Mouse (Mus musculus): Measurements from ENCODE around the gene Mgl2. TPM values are rescaled to one million over a fixed set of nuclear protein-coding genes. Genes with fewer than 3 reads are reported as not detected.

Gene Mgl2
- total and polyA plus RNA-seq, 2 experiments from 2014 or later = 1.1 TPM; not detected in 1

DNA sequence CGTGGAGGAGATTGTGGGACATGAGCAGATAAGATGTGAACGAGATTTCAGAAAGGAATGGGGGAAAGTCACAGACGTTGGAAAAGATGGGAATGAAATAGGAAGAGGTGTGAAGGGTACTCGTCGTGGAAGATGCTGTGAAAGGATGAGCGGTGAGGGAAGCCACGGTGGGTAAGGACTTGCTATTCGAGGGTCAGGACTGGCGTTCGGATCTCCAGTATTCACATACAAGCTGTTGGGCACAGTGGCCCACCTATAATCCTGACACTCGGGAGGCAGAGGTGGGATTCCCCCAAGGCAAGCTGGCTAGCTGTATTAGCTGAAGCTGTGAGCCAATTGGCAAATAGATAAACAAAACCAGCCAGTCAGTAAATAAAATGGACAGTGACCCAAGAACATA is 48.6 kb downstream of the Mgl2 start:
- Histone ChIP-seq H3K4me2 (ENCODE audit: low read depth, low read length) (no peak overlapping the region), H3K36me3 (ENCODE audit: insufficient read depth, low read length) (no peaks in the 10 kb centered on the region), H3K27ac (no peak overlapping the region), H3K9me3 (ENCODE audit: low read length) (no peaks in the 10 kb centered on the region), H3K4me3 (ENCODE audit: low read length) (no peak overlapping the region), H3K27me3 (ENCODE audit: insufficient read depth, low read length) (no peaks in the 10 kb centered on the region), H3K9ac (replicated peaks; ENCODE audit: low read length) (no peak overlapping the region), H3K4me1 (ENCODE audit: insufficient read depth, low read length) (no peaks in the 10 kb centered on the region)
- 81% methylated on average over 11 of the region's 11 CpGs for WGBS
- DNase-seq (ENCODE audit: low spot score) (no peak), ATAC-seq (no peak)
- no peak for TF ChIP-seq CTCF (IDR thresholded peaks at IDR 0.05; ENCODE audit: low read depth)

DNA sequence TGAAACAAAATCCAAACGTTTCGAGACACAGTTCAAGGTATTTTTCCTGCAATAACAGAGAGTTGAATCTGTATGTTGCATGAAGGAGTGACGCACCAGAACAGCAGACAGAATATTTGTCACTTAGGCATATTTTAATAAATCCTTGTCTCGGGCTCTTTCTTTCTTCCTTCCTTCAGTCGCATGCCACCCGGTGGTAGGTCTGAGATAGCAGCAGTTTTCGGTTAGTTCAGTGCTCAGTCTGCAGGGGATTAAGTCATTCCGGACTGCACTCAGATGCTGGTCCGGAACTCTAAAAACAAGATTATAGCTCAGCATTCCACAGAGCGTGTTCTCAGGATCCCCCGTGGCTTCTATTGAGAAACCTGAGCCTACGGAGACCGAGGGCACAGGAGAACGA is 49.3 kb downstream of the Mgl2 start:
- Histone ChIP-seq H3K4me2 (ENCODE audit: low read depth, low read length) (no peak overlapping the region), H3K9me3 (ENCODE audit: low read length) (no peaks in the 10 kb centered on the region), H3K4me1 (ENCODE audit: insufficient read depth, low read length) (no peaks in the 10 kb centered on the region), H3K4me3 (ENCODE audit: low read length) (no peak overlapping the region), H3K27me3 (ENCODE audit: insufficient read depth, low read length) (no peaks in the 10 kb centered on the region), H3K9ac (replicated peaks; ENCODE audit: low read length) (no peak overlapping the region), H3K27ac (no peak overlapping the region), H3K36me3 (ENCODE audit: insufficient read depth, low read length) (no peaks in the 10 kb centered on the region)
- no peak for ATAC-seq
- peak; percentile 70 for TF ChIP-seq CTCF (IDR thresholded peaks at IDR 0.05; ENCODE audit: low read depth)
- WGBS = 31% methylated on average over 14 of the region's 14 CpGs
- peak; percentile 68 for DNase-seq (ENCODE audit: low spot score)

DNA sequence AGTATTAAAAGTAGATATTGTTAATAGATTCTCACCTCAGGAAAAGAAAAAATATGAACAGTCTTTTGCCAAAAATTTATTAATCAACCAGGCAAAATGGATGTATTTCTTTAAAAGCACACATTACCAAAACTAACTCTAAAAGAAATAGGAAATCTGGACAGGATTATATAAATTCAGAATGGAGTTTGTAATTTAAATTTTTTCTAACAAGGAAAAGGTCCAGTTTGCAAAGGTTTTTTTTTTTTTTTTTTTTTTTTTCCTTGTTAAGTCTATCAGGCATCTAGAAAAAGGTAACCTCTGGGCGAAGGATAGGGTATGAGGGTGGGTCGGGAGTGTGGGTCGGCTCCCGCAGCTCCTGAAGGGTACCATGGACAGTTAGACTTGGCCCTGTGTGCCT is 50.4 kb downstream of the Mgl2 start:
- no peak for ATAC-seq
- H3K27ac ChIP-seq = no peak overlapping the region
- H3K4me2 ChIP-seq (ENCODE audit: low read depth, low read length) = no peak overlapping the region
- H3K4me1 ChIP-seq (ENCODE audit: insufficient read depth, low read length) = no peaks in the 10 kb centered on the region
- TF ChIP-seq CTCF (IDR thresholded peaks at IDR 0.05; ENCODE audit: low read depth) = no peak
- no peak overlapping the region for H3K4me3 ChIP-seq (ENCODE audit: low read length)
- H3K9me3 ChIP-seq (ENCODE audit: low read length) = no peaks in the 10 kb centered on the region
- DNase-seq (ENCODE audit: low spot score) = no peak
- H3K27me3 ChIP-seq (ENCODE audit: insufficient read depth, low read length) = no peaks in the 10 kb centered on the region
- H3K36me3 ChIP-seq (ENCODE audit: insufficient read depth, low read length) = no peaks in the 10 kb centered on the region
- WGBS = 91% methylated on average over 4 of the region's 4 CpGs
- H3K9ac ChIP-seq (replicated peaks; ENCODE audit: low read length) = no peak overlapping the region

DNA sequence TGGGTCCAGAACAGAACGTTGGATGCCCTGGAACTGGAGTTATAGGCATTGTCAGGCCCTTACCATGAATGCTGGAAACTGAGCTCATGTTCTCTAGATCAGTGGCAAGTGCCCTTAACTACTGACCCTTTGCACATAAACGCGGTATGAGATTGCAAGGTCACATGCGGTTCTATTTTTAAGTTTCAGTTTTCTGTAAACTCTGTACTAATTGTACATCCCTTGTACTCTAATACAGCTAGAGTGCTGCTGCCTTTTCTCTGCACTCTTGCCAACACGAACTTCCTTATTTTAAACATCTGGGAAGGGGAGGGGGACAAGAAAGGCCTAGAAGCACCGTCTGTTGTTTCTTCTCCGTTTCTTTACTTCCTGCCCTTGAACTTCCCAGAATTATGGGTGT is 55.0 kb downstream of the Mgl2 start:
- no peaks in the 10 kb centered on the region for H3K9me3 ChIP-seq (ENCODE audit: low read length)
- no peak overlapping the region for H3K27ac ChIP-seq
- H3K4me1 ChIP-seq (ENCODE audit: insufficient read depth, low read length) = no peaks in the 10 kb centered on the region
- WGBS = 83% methylated on average over 7 of the region's 7 CpGs
- no peaks in the 10 kb centered on the region for H3K36me3 ChIP-seq (ENCODE audit: insufficient read depth, low read length)
- no peak overlapping the region for H3K4me2 ChIP-seq (ENCODE audit: low read depth, low read length)
- no peak overlapping the region for H3K4me3 ChIP-seq (ENCODE audit: low read length)
- DNase-seq (ENCODE audit: low spot score) (no peak), ATAC-seq (no peak)
- TF ChIP-seq CTCF (IDR thresholded peaks at IDR 0.05; ENCODE audit: low read depth) = no peak
- no peaks in the 10 kb centered on the region for H3K27me3 ChIP-seq (ENCODE audit: insufficient read depth, low read length)
- H3K9ac ChIP-seq (replicated peaks; ENCODE audit: low read length) = no peak overlapping the region

Other genes starting within 250 kb of the Mgl2 start
- gene Kctd11, start 248.9 kb upstream of the Mgl2 start, total RNA-seq (2014; rRNA removed) = 1.7 and 2.0 TPM in 2 replicates
- gene Kctd11, start 248.9 kb upstream of the Mgl2 start, polyA plus RNA-seq (2015; fragmentation: Nextera tagmentation; extraction: Ambion mirVana) = 1.3 and 1.7 TPM in 2 replicates
- gene Acap1, start 234.8 kb upstream of the Mgl2 start, total RNA-seq (2014; rRNA removed) = 1.5 TPM in 1 of 2 replicates, not detected in the other
- 0.20 and 0.21 TPM in 2 replicates for gene Acap1, start 234.8 kb upstream of the Mgl2 start, polyA plus RNA-seq (2015; fragmentation: Nextera tagmentation; extraction: Ambion mirVana)
- 2.9 and 9.7 TPM in 2 replicates for gene 2810408A11Rik, start 229.3 kb upstream of the Mgl2 start, total RNA-seq (2014; rRNA removed)
- 6.5 and 8.1 TPM in 2 replicates for gene 2810408A11Rik, start 229.3 kb upstream of the Mgl2 start, polyA plus RNA-seq (2015; fragmentation: Nextera tagmentation; extraction: Ambion mirVana)
- 95.1 and 118 TPM in 2 replicates for gene Neurl4, start 229.3 kb upstream of the Mgl2 start, total RNA-seq (2014; rRNA removed)
- gene Neurl4, start 229.3 kb upstream of the Mgl2 start, polyA plus RNA-seq (2015; fragmentation: Nextera tagmentation; extraction: Ambion mirVana) = 11.9 and 13.1 TPM in 2 replicates
- gene Gps2, start 216.4 kb upstream of the Mgl2 start, total RNA-seq (2014; rRNA removed) = 48.1 and 67.6 TPM in 2 replicates
- gene Gps2, start 216.4 kb upstream of the Mgl2 start, polyA plus RNA-seq (2015; fragmentation: Nextera tagmentation; extraction: Ambion mirVana) = 60.8 and 65.9 TPM in 2 replicates
- 491 and 500 TPM in 2 replicates for gene Eif5a, start 208.4 kb upstream of the Mgl2 start, total RNA-seq (2014; rRNA removed)
- gene Eif5a, start 208.4 kb upstream of the Mgl2 start, polyA plus RNA-seq (2015; fragmentation: Nextera tagmentation; extraction: Ambion mirVana) = 1,157 and 1,160 TPM in 2 replicates
- gene Ybx2, start 194.5 kb upstream of the Mgl2 start, total RNA-seq (2014; rRNA removed) = 23.9 and 31.1 TPM in 2 replicates
- gene Ybx2, start 194.5 kb upstream of the Mgl2 start, polyA plus RNA-seq (2015; fragmentation: Nextera tagmentation; extraction: Ambion mirVana) = 3.3 and 5.9 TPM in 2 replicates
- gene Slc2a4, start 182.1 kb upstream of the Mgl2 start, total RNA-seq (2014; rRNA removed) = 9.5 and 12.8 TPM in 2 replicates
- gene Slc2a4, start 182.1 kb upstream of the Mgl2 start, polyA plus RNA-seq (2015; fragmentation: Nextera tagmentation; extraction: Ambion mirVana) = 6.1 and 6.5 TPM in 2 replicates
- gene Cldn7, start 165.6 kb upstream of the Mgl2 start, total RNA-seq (2014; rRNA removed) = not detected in 2 replicates
- 0.18 and 0.19 TPM in 2 replicates for gene Cldn7, start 165.6 kb upstream of the Mgl2 start, polyA plus RNA-seq (2015; fragmentation: Nextera tagmentation; extraction: Ambion mirVana)
- gene Ctdnep1, start 149.2 kb upstream of the Mgl2 start, total RNA-seq (2014; rRNA removed) = 37.7 and 40.9 TPM in 2 replicates
- 24.7 and 25.0 TPM in 2 replicates for gene Ctdnep1, start 149.2 kb upstream of the Mgl2 start, polyA plus RNA-seq (2015; fragmentation: Nextera tagmentation; extraction: Ambion mirVana)
- 137 and 147 TPM in 2 replicates for gene Elp5, start 147.8 kb upstream of the Mgl2 start, total RNA-seq (2014; rRNA removed)
- gene Elp5, start 147.8 kb upstream of the Mgl2 start, polyA plus RNA-seq (2015; fragmentation: Nextera tagmentation; extraction: Ambion mirVana) = 168 and 170 TPM in 2 replicates
- 175 and 209 TPM in 2 replicates for gene Gabarap, start 139.2 kb upstream of the Mgl2 start, total RNA-seq (2014; rRNA removed)
- 548 and 563 TPM in 2 replicates for gene Gabarap, start 139.2 kb upstream of the Mgl2 start, polyA plus RNA-seq (2015; fragmentation: Nextera tagmentation; extraction: Ambion mirVana)
- gene Phf23, start 134.6 kb upstream of the Mgl2 start, total RNA-seq (2014; rRNA removed) = 34.3 and 47.9 TPM in 2 replicates
- 44.0 and 46.0 TPM in 2 replicates for gene Phf23, start 134.6 kb upstream of the Mgl2 start, polyA plus RNA-seq (2015; fragmentation: Nextera tagmentation; extraction: Ambion mirVana)
- 20.9 and 37.3 TPM in 2 replicates for gene Dvl2, start 129.7 kb upstream of the Mgl2 start, total RNA-seq (2014; rRNA removed)
- gene Dvl2, start 129.7 kb upstream of the Mgl2 start, polyA plus RNA-seq (2015; fragmentation: Nextera tagmentation; extraction: Ambion mirVana) = 18.1 and 19.3 TPM in 2 replicates
- 44.4 and 47.2 TPM in 2 replicates for gene Acadvl, start 114.9 kb upstream of the Mgl2 start, total RNA-seq (2014; rRNA removed)
- 65.2 and 75.2 TPM in 2 replicates for gene Acadvl, start 114.9 kb upstream of the Mgl2 start, polyA plus RNA-seq (2015; fragmentation: Nextera tagmentation; extraction: Ambion mirVana)
- gene Dlg4, start 113.4 kb upstream of the Mgl2 start, total RNA-seq (2014; rRNA removed) = 209 and 225 TPM in 2 replicates
- gene Dlg4, start 113.4 kb upstream of the Mgl2 start, polyA plus RNA-seq (2015; fragmentation: Nextera tagmentation; extraction: Ambion mirVana) = 18.8 and 22.4 TPM in 2 replicates
- 2.3 and 2.8 TPM in 2 replicates for gene Asgr1, start 76.2 kb upstream of the Mgl2 start, total RNA-seq (2014; rRNA removed)
- gene Asgr1, start 76.2 kb upstream of the Mgl2 start, polyA plus RNA-seq (2015; fragmentation: Nextera tagmentation; extraction: Ambion mirVana) = 3.7 TPM in 2 replicates
- gene Asgr2, start 37.7 kb upstream of the Mgl2 start, total RNA-seq (2014; rRNA removed) = not detected in 2 replicates
- gene Asgr2, start 37.7 kb upstream of the Mgl2 start, polyA plus RNA-seq (2015; fragmentation: Nextera tagmentation; extraction: Ambion mirVana) = not detected in 2 replicates
- gene Clec10a, start 25.9 kb downstream of the Mgl2 start, total RNA-seq (2014; rRNA removed) = 1.7 TPM in 1 of 2 replicates, not detected in the other
- 1.3 and 1.6 TPM in 2 replicates for gene Clec10a, start 25.9 kb downstream of the Mgl2 start, polyA plus RNA-seq (2015; fragmentation: Nextera tagmentation; extraction: Ambion mirVana)
- 13.4 and 23.7 TPM in 2 replicates for gene Slc16a11, start 82.4 kb downstream of the Mgl2 start, total RNA-seq (2014; rRNA removed)
- 12.9 and 14.3 TPM in 2 replicates for gene Slc16a11, start 82.4 kb downstream of the Mgl2 start, polyA plus RNA-seq (2015; fragmentation: Nextera tagmentation; extraction: Ambion mirVana)
- 15.3 and 17.2 TPM in 2 replicates for gene Slc16a13, start 90.7 kb downstream of the Mgl2 start, total RNA-seq (2014; rRNA removed)
- gene Slc16a13, start 90.7 kb downstream of the Mgl2 start, polyA plus RNA-seq (2015; fragmentation: Nextera tagmentation; extraction: Ambion mirVana) = 9.4 and 10.8 TPM in 2 replicates
- 4.9 and 5.0 TPM in 2 replicates for gene Bcl6b, start 99.5 kb downstream of the Mgl2 start, total RNA-seq (2014; rRNA removed)
- gene Bcl6b, start 99.5 kb downstream of the Mgl2 start, polyA plus RNA-seq (2015; fragmentation: Nextera tagmentation; extraction: Ambion mirVana) = 2.4 and 2.7 TPM in 2 replicates
- gene 0610010K14Rik, start 107.6 kb downstream of the Mgl2 start, total RNA-seq (2014; rRNA removed) = 61.6 and 96.0 TPM in 2 replicates
- 172 and 185 TPM in 2 replicates for gene 0610010K14Rik, start 107.6 kb downstream of the Mgl2 start, polyA plus RNA-seq (2015; fragmentation: Nextera tagmentation; extraction: Ambion mirVana)
- gene Gm21988, start 109.5 kb downstream of the Mgl2 start, total RNA-seq (2014; rRNA removed) = 1.9 and 2.8 TPM in 2 replicates
- gene Gm21988, start 109.5 kb downstream of the Mgl2 start, polyA plus RNA-seq (2015; fragmentation: Nextera tagmentation; extraction: Ambion mirVana) = 14.2 and 15.2 TPM in 2 replicates
- 85.4 and 88.6 TPM in 2 replicates for gene Rnasek, start 109.5 kb downstream of the Mgl2 start, total RNA-seq (2014; rRNA removed)
- gene Rnasek, start 109.5 kb downstream of the Mgl2 start, polyA plus RNA-seq (2015; fragmentation: Nextera tagmentation; extraction: Ambion mirVana) = 597 and 610 TPM in 2 replicates
- gene Alox12, start 125.0 kb downstream of the Mgl2 start, total RNA-seq (2014; rRNA removed) = 0.16 and 0.36 TPM in 2 replicates
- gene Alox12, start 125.0 kb downstream of the Mgl2 start, polyA plus RNA-seq (2015; fragmentation: Nextera tagmentation; extraction: Ambion mirVana) = 0.32 and 0.49 TPM in 2 replicates
- gene Alox12e, start 192.3 kb downstream of the Mgl2 start, total RNA-seq (2014; rRNA removed) = not detected in 2 replicates
- gene Alox12e, start 192.3 kb downstream of the Mgl2 start, polyA plus RNA-seq (2015; fragmentation: Nextera tagmentation; extraction: Ambion mirVana) = 0.08 and 0.09 TPM in 2 replicates
- gene Alox15, start 221.7 kb downstream of the Mgl2 start, total RNA-seq (2014; rRNA removed) = not detected in 2 replicates
- 0.09 TPM in 1 of 2 replicates, not detected in the other for gene Alox15, start 221.7 kb downstream of the Mgl2 start, polyA plus RNA-seq (2015; fragmentation: Nextera tagmentation; extraction: Ambion mirVana)

All from hindbrain, postnatal 0 days (tissue).